Mouse (Mus musculus) MEL (cell line): Measurements from ENCODE around the gene Haus6. TPM values are rescaled to one million over a fixed set of nuclear protein-coding genes. Genes with fewer than 3 reads are reported as not detected.

ENCODE experiments used
- DNase-seq: peaks from one replicate; pipeline ENCODE4 v3.0.0; 2011; ENCODE audit warnings: low read depth, low spot score
- H3K27ac ChIP-seq: 2 replicates; pipeline ENCODE4 v1.5.1; 2012; ENCODE audit warnings: low read depth, mild to moderate bottlenecking, control low read depth, low read length, moderate library complexity; ENCODE audit not compliant: control insufficient read depth
- H3K27me3 ChIP-seq, 2 experiments: fragments of 150-350 bp in 1 of 2; sonication (generic) in 1 of 2; 2 replicates each; pipeline ENCODE4 v1.6.1; 2012; ENCODE audit warnings: low read length in 2 of 2, mild to moderate bottlenecking in 2 of 2, improper control_type of control experiment in 1 of 2, moderate library complexity in 1 of 2; ENCODE audit not compliant: insufficient read depth in 2 of 2, control insufficient read depth in 1 of 2
- H3K36me3 ChIP-seq, 2 experiments: 2 replicates each; pipeline ENCODE4 v1.6.1; 2012 to 2014; ENCODE audit warnings: low read length in 2 of 2, improper control_type of control experiment in 1 of 2, inconsistent platforms in 1 of 2, mild to moderate bottlenecking in 1 of 2; ENCODE audit not compliant: insufficient read depth in 2 of 2, control insufficient read depth in 1 of 2
- H3K4me1 ChIP-seq, 2 experiments: fragments of 150-350 bp in 1 of 2; sonication (generic) in 1 of 2; 2 replicates each; pipeline ENCODE4 v1.6.1; 2012; ENCODE audit warnings: low read length in 2 of 2, improper control_type of control experiment in 1 of 2, mild to moderate bottlenecking in 1 of 2; ENCODE audit not compliant: insufficient read depth in 2 of 2, control insufficient read depth in 1 of 2
- H3K4me3 ChIP-seq, 2 experiments: fragments of 150-350 bp in 1 of 2; sonication (generic) in 1 of 2; 2 replicates each; pipeline ENCODE4 v1.5.1; 2012; ENCODE audit warnings: low read depth in 2 of 2, low read length in 2 of 2, mild to moderate bottlenecking in 2 of 2, moderate library complexity in 2 of 2, control low read depth in 1 of 2, improper control_type of control experiment in 1 of 2; ENCODE audit not compliant: control insufficient read depth in 1 of 2, insufficient read depth in 1 of 2
- H3K79me2 ChIP-seq: 2 replicates; pipeline ENCODE4 v1.6.1; 2012; ENCODE audit warnings: mild to moderate bottlenecking, low read length, moderate library complexity; ENCODE audit not compliant: control insufficient read depth, poor library complexity, insufficient read depth
- H3K9ac ChIP-seq: 2 replicates; pipeline ENCODE4 v1.6.1; 2012; ENCODE audit warnings: low read depth, mild to moderate bottlenecking, control low read depth, low read length, moderate library complexity; ENCODE audit not compliant: control insufficient read depth, poor library complexity, severe bottlenecking
- H3K9me3 ChIP-seq: fragments of 150-350 bp; sonication (generic); replicated peaks from 2 replicates; pipeline ENCODE4 v1.6.1; 2012; ENCODE audit warnings: mild to moderate bottlenecking, low read length, improper control_type of control experiment, moderate library complexity; ENCODE audit not compliant: insufficient read depth
- CHD1 ChIP-seq: IDR thresholded peaks from 2 replicates; pipeline ENCODE4 v1.6.1; 2012; ENCODE audit warnings: low read depth, mild to moderate bottlenecking, inconsistent platforms, low read length, improper control_type of control experiment
- E2F4 ChIP-seq: IDR thresholded peaks from 2 replicates; pipeline ENCODE4 v1.6.1; 2011; ENCODE audit warnings: low read depth, low read length, improper control_type of control experiment, borderline replicate concordance
- ELF1 ChIP-seq: IDR thresholded peaks from 2 replicates; pipeline ENCODE4 v1.6.1; 2014; ENCODE audit warnings: low read depth, mild to moderate bottlenecking, inconsistent platforms, low read length, improper control_type of control experiment, moderate library complexity
- EP300 ChIP-seq, 2 experiments: IDR thresholded peaks; 2 replicates each; pipeline ENCODE4 v1.6.1; 2011; ENCODE audit warnings: improper control_type of control experiment in 2 of 2, low read length in 2 of 2, low read depth in 1 of 2, mild to moderate bottlenecking in 1 of 2
- ETS1 ChIP-seq: IDR thresholded peaks from 2 replicates; pipeline ENCODE4 v1.6.1; 2012; ENCODE audit warnings: low read depth, mild to moderate bottlenecking, inconsistent platforms, low read length, improper control_type of control experiment, moderate library complexity
- GATA1 ChIP-seq: IDR thresholded peaks from 2 replicates; pipeline ENCODE4 v1.6.1; 2011; ENCODE audit warnings: low read depth, low read length, improper control_type of control experiment
- HCFC1 ChIP-seq: IDR thresholded peaks from 2 replicates; pipeline ENCODE4 v1.6.1; 2012; ENCODE audit warnings: low read depth, mild to moderate bottlenecking, inconsistent platforms, low read length, improper control_type of control experiment, moderate library complexity
- KAT2A ChIP-seq: conservative IDR thresholded peaks from 2 replicates; pipeline ENCODE4 v1.6.1; 2012; ENCODE audit warnings: low read depth, low read length, improper control_type of control experiment, inconsistent platforms
- MAFK ChIP-seq: IDR thresholded peaks from 2 replicates; pipeline ENCODE4 v1.6.1; 2011; ENCODE audit warnings: low read depth, mild to moderate bottlenecking, low read length, improper control_type of control experiment, borderline replicate concordance
- MAX ChIP-seq: IDR thresholded peaks from 2 replicates; pipeline ENCODE4 v1.6.1; 2011; ENCODE audit warnings: low read length, improper control_type of control experiment
- MXI1 ChIP-seq: IDR thresholded peaks from 2 replicates; pipeline ENCODE4 v1.6.1; 2011; ENCODE audit warnings: mild to moderate bottlenecking, low read depth, low read length, improper control_type of control experiment
- MYB ChIP-seq: IDR thresholded peaks from 2 replicates; pipeline ENCODE4 v1.6.1; 2011; ENCODE audit warnings: mild to moderate bottlenecking, low read depth, low read length, improper control_type of control experiment
- NRF1 ChIP-seq: IDR thresholded peaks from 2 replicates; pipeline ENCODE4 v1.6.1; 2014; ENCODE audit warnings: low read depth, mild to moderate bottlenecking, inconsistent platforms, low read length, improper control_type of control experiment, moderate library complexity; ENCODE audit not compliant: poor library complexity, insufficient read depth, severe bottlenecking
- POLR2AphosphoS2 ChIP-seq: IDR thresholded peaks from 2 replicates; pipeline ENCODE4 v1.6.1; 2011; ENCODE audit warnings: low read length, improper control_type of control experiment
- RAD21 ChIP-seq: IDR thresholded peaks from 2 replicates; pipeline ENCODE4 v1.6.1; 2011; ENCODE audit warnings: mild to moderate bottlenecking, low read depth, low read length, improper control_type of control experiment
- SIN3A ChIP-seq: IDR thresholded peaks from 2 replicates; pipeline ENCODE4 v1.6.1; 2012; ENCODE audit warnings: low read length, improper control_type of control experiment, inconsistent platforms
- USF1 ChIP-seq: IDR thresholded peaks from 2 replicates; pipeline ENCODE4 v1.6.1; 2014; ENCODE audit warnings: low read depth, mild to moderate bottlenecking, inconsistent platforms, low read length, improper control_type of control experiment, moderate library complexity
- USF2 ChIP-seq, 2 experiments: IDR thresholded peaks; 2 replicates each; pipeline ENCODE4 v1.6.1; 2011 to 2012; ENCODE audit warnings: improper control_type of control experiment in 2 of 2, low read length in 2 of 2, borderline replicate concordance in 1 of 2, inconsistent platforms in 1 of 2, low read depth in 1 of 2, mild to moderate bottlenecking in 1 of 2; ENCODE audit not compliant: insufficient read depth in 1 of 2
- ZC3H11A ChIP-seq: IDR thresholded peaks from 2 replicates; pipeline ENCODE4 v1.6.1; 2012; ENCODE audit warnings: low read depth, mild to moderate bottlenecking, inconsistent platforms, low read length, improper control_type of control experiment
- ZKSCAN1 ChIP-seq: IDR thresholded peaks from 2 replicates; pipeline ENCODE4 v1.6.1; 2012; ENCODE audit warnings: low read depth, mild to moderate bottlenecking, inconsistent platforms, low read length, improper control_type of control experiment, moderate library complexity
- ZMIZ1 ChIP-seq: IDR thresholded peaks from 2 replicates; pipeline ENCODE4 v1.6.1; 2012; ENCODE audit warnings: low read depth, mild to moderate bottlenecking, inconsistent platforms, low read length, improper control_type of control experiment, moderate library complexity
- polyA plus RNA-seq, 2 experiments: library from polyadenylated mRNA; stranded (reverse) in 1 of 2; unstranded in 1 of 2; fragments of >175 nt in 1 of 2; fragments of >200 nt in 1 of 2; gene quantifications; 2 replicates each; pipeline versions ENCODE4 v1.2.1 to v1.2.4; 2012; ENCODE audit warnings: low replicate concordance in 2 of 2, low read depth in 1 of 2; ENCODE audit not compliant: insufficient read length in 2 of 2, insufficient read depth in 1 of 2, missing spikeins in 1 of 2
- total RNA-seq: library from RNA; depleted of rRNA; stranded (reverse); fragments of 300-350 nt; gene quantifications from 2 replicates; pipeline ENCODE4 v1.2.3, GENCODE M21; 2012

Haus6 gene
- total and polyA plus RNA-seq, 3 experiments = 22.1 to 41.3 TPM; not detected in 1

GRCm38 (mm10) chr4:86576630-86577225, 35.1 kb downstream of the Haus6 start:
- Histone ChIP-seq H3K4me3 (peak overlapping the region; percentile 61 to 70), H3K36me3 (peaks cover 0 to 15% of the 10 kb centered on the region in 2 experiments; a peak in 2 of 4 replicates)
- DNase-seq = peak; percentile 64
- TF ChIP-seq CHD1 = peak; percentile 96
- TF ChIP-seq MAFK = 0 out of 2 replicates have a peak, but pooled peaks have one; percentile 7
- peak; percentile 53 for TF ChIP-seq POLR2AphosphoS2
- TF ChIP-seq EP300 (IDR thresholded peaks at IDR 0.05; ENCODE audit: low read depth in 1 of 2, low read length in 2 of 2) = no peak
- TF ChIP-seq HCFC1 = 0 out of 2 replicates have a peak, but pooled peaks have one; percentile 24
- TF ChIP-seq ZMIZ1 = 0 out of 2 replicates have a peak, but pooled peaks have one; percentile 30
- peak; percentile 18; the same call in 1 of the 2 replicates for TF ChIP-seq KAT2A
- TF ChIP-seq GATA1 = peak; percentile 26; the same call in 1 of the 2 replicates
- TF ChIP-seq MAX = peak; percentile 44; the same call in 1 of the 2 replicates
- no peak for TF ChIP-seq ZKSCAN1
- TF ChIP-seq RAD21 = no peak
- TF ChIP-seq, all 39 proteins: peak for 8
- H3K27me3 ChIP-seq = no peaks in the 10 kb centered on the region
- peaks cover 0 to 7% of the 10 kb centered on the region in 2 experiments; a peak in 3 of 4 replicates for H3K4me1 ChIP-seq
- H3K9me3 ChIP-seq = no peaks in the 10 kb centered on the region
- peak overlapping the region; percentile 75 for H3K9ac ChIP-seq
- peak overlapping the region; percentile 74; the same call in 1 of the 2 replicates for H3K27ac ChIP-seq
- peaks cover 25% of the 10 kb centered on the region for H3K79me2 ChIP-seq

GRCm38 (mm10) chr4:86576120-86576541, 35.7 kb downstream of the Haus6 start:
- peak overlapping the region; percentile 61 to 70 for H3K4me3 ChIP-seq
- peaks cover 25% of the 10 kb centered on the region for H3K79me2 ChIP-seq
- H3K9me3 ChIP-seq = no peaks in the 10 kb centered on the region
- H3K27ac ChIP-seq = peak overlapping the region; percentile 74
- H3K4me1 ChIP-seq = peaks cover 0 to 7% of the 10 kb centered on the region in 2 experiments; a peak in 3 of 4 replicates
- no peaks in the 10 kb centered on the region for H3K27me3 ChIP-seq
- peaks cover 0 to 15% of the 10 kb centered on the region in 2 experiments; a peak in 2 of 4 replicates for H3K36me3 ChIP-seq
- H3K9ac ChIP-seq = peak overlapping the region; percentile 75
- DNase-seq = peak; percentile 64
- TF ChIP-seq SIN3A (peak; percentile 11), RAD21 (no peak)

GRCm38 (mm10) chr4:86575283-86575983, 36.4 kb downstream of the Haus6 start, which contains the start of gene Rraga:
Rraga (plus strand) TSS chr4:86575668.
- H3K27ac ChIP-seq = peak within 1 kb of the TSS; percentile 97
- H3K27me3 ChIP-seq = no peaks in the 10 kb centered on the region
- H3K4me3 ChIP-seq = peak within 1 kb of the TSS; percentile 61 to 70
- peaks cover 25% of the 10 kb centered on the region for H3K79me2 ChIP-seq
- no peaks in the 10 kb centered on the region for H3K9me3 ChIP-seq
- DNase-seq = peak; percentile 97
- H3K4me1 ChIP-seq = peaks cover 2 to 7% of the 10 kb centered on the region in 2 experiments; a peak in 3 of 4 replicates
- peak within 1 kb of the TSS; percentile 80 for H3K9ac ChIP-seq
- H3K36me3 ChIP-seq = peaks cover 0 to 15% of the 10 kb centered on the region in 2 experiments; a peak in 2 of 4 replicates
- TF ChIP-seq NRF1 = no peak
- no peak for TF ChIP-seq MAFK
- TF ChIP-seq RAD21 = peak; percentile 15
- no peak for TF ChIP-seq USF2 (IDR thresholded peaks at IDR 0.05; ENCODE audit: borderline replicate concordance in 1 of 2, insufficient read depth in 1 of 2, low read depth in 1 of 2, low read length in 2 of 2)
- TF ChIP-seq ELF1 = peak; percentile 75; the same call in 1 of the 2 replicates
- no peak for TF ChIP-seq ZKSCAN1
- 0 out of 2 replicates have a peak, but pooled peaks have one; percentile 1 for TF ChIP-seq ETS1
- TF ChIP-seq MYB = no peak
- peak; percentile 62 for TF ChIP-seq MXI1
- no peak for TF ChIP-seq USF1
- no peak for TF ChIP-seq E2F4
- peak; percentile 94 for TF ChIP-seq ZMIZ1
- no peak for TF ChIP-seq ZC3H11A
